Mouse (Mus musculus) liver, adult 2 months (tissue): ENCODE results near the gene Cyp2d9. TPM values are rescaled to one million over a fixed set of nuclear protein-coding genes. Genes with fewer than 3 reads are reported as not detected.

Experiments used
- DNase-seq: peaks from one replicate; pipeline ENCODE4 v3.0.0-alpha.2; 2011; ENCODE audit warnings: low read depth, low spot score; ENCODE audit errors: extremely low read depth
- H3K27ac ChIP-seq: fragments of 200-500 bp; replicated peaks from 2 replicates; pipeline ENCODE4 v1.5.1; 2012; ENCODE audit warnings: low read depth, mild to moderate bottlenecking, control low read depth, inconsistent platforms, low read length; ENCODE audit not compliant: insufficient read depth
- H3K27me3 ChIP-seq: fragments of 200-500 bp; 2 replicates; pipeline ENCODE4 v1.6.1; 2012; ENCODE audit warnings: mild to moderate bottlenecking, moderate library complexity, low read length, inconsistent platforms; ENCODE audit not compliant: control insufficient read depth, insufficient read depth
- H3K36me3 ChIP-seq: fragments of 200-500 bp; 2 replicates; pipeline ENCODE4 v1.6.1; 2012; ENCODE audit warnings: low read length, inconsistent platforms; ENCODE audit not compliant: control insufficient read depth, insufficient read depth
- H3K4me1 ChIP-seq: fragments of 200-500 bp; 2 replicates; pipeline ENCODE4 v1.6.1; 2011; ENCODE audit warnings: low read length; ENCODE audit not compliant: control insufficient read depth, insufficient read depth
- H3K4me3 ChIP-seq: fragments of 200-500 bp; 2 replicates; pipeline ENCODE4 v1.5.1; 2011; ENCODE audit warnings: low read depth, mild to moderate bottlenecking, control low read depth, low read length, moderate library complexity; ENCODE audit not compliant: insufficient read depth
- H3K79me2 ChIP-seq: fragments of 200-500 bp; 2 replicates; pipeline ENCODE4 v1.6.1; 2012; ENCODE audit warnings: inconsistent platforms, mild to moderate bottlenecking, low read length, moderate library complexity; ENCODE audit not compliant: control insufficient read depth, insufficient read depth
- H3K9ac ChIP-seq: fragments of 200-500 bp; 2 replicates; pipeline ENCODE4 v1.6.1; 2012; ENCODE audit warnings: low read depth, mild to moderate bottlenecking, control low read depth, inconsistent platforms, low read length
- CTCF ChIP-seq: fragments of 200-500 bp; IDR thresholded peaks from 2 replicates; pipeline ENCODE4 v1.5.1; 2011; ENCODE audit warnings: low read depth, low read length, control low read depth
- POLR2A ChIP-seq: fragments of 200-500 bp; IDR thresholded peaks from 2 replicates; pipeline ENCODE4 v1.6.1; 2011; ENCODE audit warnings: low read length, control low read depth; ENCODE audit not compliant: insufficient read depth; ENCODE audit errors: extremely low read depth
- WGBS: fragments of 180-500 bp; shearing (Covaris S2); methylation state at CpG from one replicate; pipeline ENCODE4 v1.1.7; 2018; 5-methylcytosine and 5-hydroxymethylcytosine counted together
- polyA plus RNA-seq: library from polyadenylated mRNA; depleted of rRNA; stranded (reverse); fragments of >200 nt; gene quantifications from 2 replicates; pipeline ENCODE4 v1.2.3, GENCODE M21; 2012
- total RNA-seq: library from RNA; depleted of rRNA; stranded (reverse); fragments of >200 nt; gene quantifications from 2 replicates; pipeline ENCODE4 v1.2.3, GENCODE M21; 2014

Gene Cyp2d9
- total and polyA plus RNA-seq, 2 experiments = 99.8 to 162 TPM

DNA sequence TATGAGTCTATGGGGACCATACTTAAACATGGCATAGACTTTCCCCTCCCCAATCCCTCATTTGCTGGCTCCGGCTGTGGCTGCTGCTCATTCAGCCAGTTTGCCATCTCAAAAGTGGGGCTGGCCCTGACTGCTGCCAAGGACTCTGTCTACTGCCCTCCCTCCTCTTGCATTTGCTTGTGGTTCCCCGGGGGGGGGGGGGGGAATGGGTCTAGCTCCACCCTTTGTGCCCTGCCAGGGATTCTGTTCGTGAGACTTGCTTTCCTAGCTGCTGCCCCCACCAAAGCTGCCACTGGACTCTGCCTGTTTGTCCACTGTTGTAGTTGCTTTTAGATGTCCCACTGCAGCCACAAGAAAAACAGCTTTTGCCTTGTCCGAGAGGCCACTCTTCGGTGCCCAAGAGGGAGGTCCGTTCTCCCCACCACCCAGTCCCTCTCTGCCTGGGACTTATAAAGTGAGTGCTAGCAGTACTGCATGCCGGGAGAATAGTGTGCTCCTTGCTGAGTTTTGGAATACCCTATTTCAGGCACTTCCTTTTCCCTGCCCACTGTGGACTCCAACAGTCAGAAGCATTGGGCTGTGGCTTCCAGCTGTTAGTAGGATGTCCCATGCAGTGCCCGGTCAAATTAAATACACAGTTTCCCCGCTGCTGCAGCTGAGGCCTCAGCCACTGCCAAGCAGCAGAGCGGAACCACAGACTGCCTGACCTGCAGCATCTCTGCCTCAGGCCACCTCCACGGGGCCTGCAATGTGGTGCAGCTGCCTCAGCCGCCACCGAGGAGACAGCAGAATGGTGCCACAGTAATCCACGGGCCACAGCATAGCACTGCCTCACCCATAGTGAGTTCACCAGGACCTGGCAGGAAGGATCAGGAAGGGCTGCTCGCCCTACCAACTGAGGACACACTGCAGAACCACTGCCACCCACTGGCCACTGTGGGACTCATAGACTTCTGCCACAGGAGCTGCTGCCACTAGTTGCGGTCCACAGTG lies 16.1 kb upstream of the Cyp2d9 start:
- 18% methylated on average over 16 of the region's 16 CpGs for WGBS
- H3K79me2 ChIP-seq = no peaks in the 10 kb centered on the region
- no peaks in the 10 kb centered on the region for H3K27me3 ChIP-seq
- H3K4me1 ChIP-seq = peaks cover 11% of the 10 kb centered on the region
- H3K36me3 ChIP-seq = no peaks in the 10 kb centered on the region
- H3K9ac ChIP-seq = peak overlapping the region; percentile 58
- peak; percentile 89 for DNase-seq
- peak overlapping the region; percentile 53 for H3K27ac ChIP-seq
- peak overlapping the region; percentile 43; the same call in 1 of the 2 replicates for H3K4me3 ChIP-seq
- no peak for TF ChIP-seq POLR2A
- peak; percentile 99 for TF ChIP-seq CTCF

- Histone ChIP-seq H3K36me3 (no peaks in the 10 kb centered on the region), H3K27ac (no peak overlapping the region; the same call in 1 of the 2 replicates), H3K9ac (no peak overlapping the region), H3K4me3 (no peak overlapping the region), H3K27me3 (no peaks in the 10 kb centered on the region), H3K79me2 (no peaks in the 10 kb centered on the region), H3K4me1 (peaks cover 18% of the 10 kb centered on the region)
- 79% methylated on average over 1 of the region's 1 CpGs for WGBS
- DNase-seq = peak; percentile 87
- TF ChIP-seq CTCF = no peak
- TF ChIP-seq POLR2A = no peak
Measured at GRCm38 (mm10) chr15:82418616-82419015, 14.6 kb upstream of the Cyp2d9 start.

- H3K27me3 ChIP-seq = no peaks in the 10 kb centered on the region
- peak; percentile 99 for DNase-seq
- peaks cover 23% of the 10 kb centered on the region for H3K4me1 ChIP-seq
- H3K36me3 ChIP-seq = no peaks in the 10 kb centered on the region
- no peaks in the 10 kb centered on the region for H3K79me2 ChIP-seq
- no peak overlapping the region for H3K4me3 ChIP-seq
- H3K9ac ChIP-seq = peak overlapping the region; percentile 75
- WGBS = 18% methylated on average over 4 of the region's 4 CpGs
- H3K27ac ChIP-seq = peak overlapping the region; percentile 98
- TF ChIP-seq CTCF (no peak), POLR2A (no peak)
Measured at GRCm38 (mm10) chr15:82422935-82423334, 10.3 kb upstream of the Cyp2d9 start.

GRCm38 (mm10) chr15:82423471-82423870 lies 9.8 kb upstream of the Cyp2d9 start:
- H3K4me3 ChIP-seq = no peak overlapping the region
- no peaks in the 10 kb centered on the region for H3K79me2 ChIP-seq
- peak overlapping the region; percentile 98 for H3K27ac ChIP-seq
- peaks cover 23% of the 10 kb centered on the region for H3K4me1 ChIP-seq
- DNase-seq = peak; percentile 100
- H3K36me3 ChIP-seq = no peaks in the 10 kb centered on the region
- TF ChIP-seq POLR2A (no peak), CTCF (no peak)
- H3K27me3 ChIP-seq = no peaks in the 10 kb centered on the region
- WGBS = 20% methylated on average over 3 of the region's 3 CpGs
- H3K9ac ChIP-seq = peak overlapping the region; percentile 75

- 96% methylated on average over 3 of the region's 3 CpGs for WGBS
- Histone ChIP-seq H3K27ac (peak overlapping the region; percentile 57), H3K27me3 (no peaks in the 10 kb centered on the region), H3K79me2 (no peaks in the 10 kb centered on the region), H3K9ac (no peak overlapping the region), H3K4me1 (peaks cover 20% of the 10 kb centered on the region), H3K4me3 (no peak overlapping the region), H3K36me3 (no peaks in the 10 kb centered on the region)
- TF ChIP-seq CTCF = no peak
- TF ChIP-seq POLR2A = no peak
- DNase-seq = no peak
Measured at GRCm38 (mm10) chr15:82433621-82434020, 384 bp downstream of the Cyp2d9 start.
